Mouse (Mus musculus): ENCODE results near the gene Acaca. TPM values are rescaled to one million over a fixed set of nuclear protein-coding genes. Genes with fewer than 3 reads are reported as not detected.

Gene Acaca
- polyA plus RNA-seq, 1 experiment from 2014 or later, result 15.0 TPM

GRCm38 (mm10) chr11:84116221-84116620 is 13.3 kb upstream of the Acaca start:
- 68% methylated on average over 2 of the region's 2 CpGs for WGBS
- H3K36me3 ChIP-seq, result peaks cover 22% of the 10 kb centered on the region
- no peak for ATAC-seq

DNA sequence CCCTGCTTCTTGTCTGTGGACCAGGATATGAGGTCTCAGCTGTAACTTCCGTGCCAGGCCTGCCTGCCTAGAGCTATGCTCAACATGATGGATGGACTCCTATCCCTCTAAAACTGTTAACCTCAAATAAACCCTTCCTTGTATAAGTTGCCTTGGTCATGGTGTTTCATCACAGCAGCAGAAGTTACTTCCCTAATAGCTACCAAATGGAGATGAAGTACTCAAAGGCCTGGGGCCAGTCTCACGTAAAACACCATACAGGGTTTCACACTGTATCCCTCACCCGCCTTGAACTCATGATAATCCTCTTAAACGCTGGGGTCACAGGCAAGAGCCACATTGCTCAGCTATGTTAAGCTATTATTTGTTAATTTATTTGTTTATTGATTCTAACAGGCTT is 12.0 kb upstream of the Acaca start:
- Histone ChIP-seq H3K36me3 (peaks cover 22% of the 10 kb centered on the region), H3K9ac (no peak overlapping the region), H3K4me1 (replicated peaks) (no peaks in the 10 kb centered on the region), H3K27ac (no peak overlapping the region), H3K4me3 (replicated peaks) (no peak overlapping the region), H3K4me2 (replicated peaks) (no peak overlapping the region), H3K27me3 (replicated peaks) (no peaks in the 10 kb centered on the region), H3K9me3 (no peaks in the 10 kb centered on the region)
- no peak for ATAC-seq
- 89% methylated on average over 4 of the region's 4 CpGs for WGBS

More at GRCm38 (mm10) chr11:84116221-84116620, 13.3 kb upstream of the Acaca start:
- Histone ChIP-seq H3K4me1 (replicated peaks) (no peaks in the 10 kb centered on the region), H3K27me3 (replicated peaks) (no peaks in the 10 kb centered on the region), H3K4me3 (replicated peaks) (no peak overlapping the region), H3K27ac (no peak overlapping the region), H3K9ac (no peak overlapping the region), H3K9me3 (no peaks in the 10 kb centered on the region), H3K4me2 (replicated peaks) (no peak overlapping the region)

DNA sequence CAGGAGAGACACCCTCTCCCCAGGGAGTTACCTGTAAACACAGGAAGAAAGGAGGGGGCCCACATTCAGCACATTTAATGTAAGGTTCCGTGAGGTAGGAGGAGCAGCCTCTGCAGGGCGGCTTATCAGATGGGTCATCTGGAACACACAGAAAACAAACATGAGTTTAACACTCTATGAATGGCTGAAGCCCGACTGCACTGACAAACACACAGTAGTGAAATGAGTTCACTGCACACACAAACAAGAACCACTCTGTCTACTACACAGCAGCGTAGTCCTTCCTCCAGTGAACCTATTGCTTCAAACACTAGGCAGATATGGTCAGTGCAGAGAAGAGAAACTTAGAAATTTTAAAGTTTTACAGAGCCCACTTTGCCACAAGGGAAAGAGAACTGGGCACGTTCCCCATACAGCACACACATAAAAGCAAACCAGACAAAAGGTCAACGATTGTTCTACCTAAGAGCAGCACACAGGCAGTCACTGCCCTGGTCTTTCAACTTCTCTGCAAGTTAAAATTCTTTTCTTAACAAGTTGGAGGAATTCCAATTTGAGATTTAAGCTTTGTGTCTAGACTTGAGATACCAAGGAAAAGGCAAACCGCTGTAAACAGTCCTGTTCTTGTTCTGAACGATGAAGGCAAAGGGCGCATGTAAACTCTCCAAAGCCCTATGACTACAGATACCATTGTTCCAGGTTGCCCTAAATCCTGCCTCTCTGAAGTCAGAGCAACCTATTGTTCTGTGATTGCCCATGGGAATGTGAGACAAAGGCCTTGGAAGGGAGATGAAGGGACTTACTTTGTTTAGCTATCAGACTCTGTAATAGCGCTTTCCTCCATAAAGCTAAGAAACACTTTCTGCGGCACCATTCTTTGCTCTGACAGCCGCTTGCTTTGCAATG is 8.2 kb upstream of the Acaca start:
- Histone ChIP-seq H3K27ac (no peak overlapping the region; the same call in 1 of the 2 replicates), H3K4me2 (replicated peaks) (no peak overlapping the region), H3K36me3 (peaks cover 22% of the 10 kb centered on the region), H3K27me3 (replicated peaks) (no peaks in the 10 kb centered on the region), H3K4me1 (replicated peaks) (no peaks in the 10 kb centered on the region), H3K9me3 (no peaks in the 10 kb centered on the region), H3K9ac (no peak overlapping the region), H3K4me3 (replicated peaks) (no peak overlapping the region)
- ATAC-seq, result no peak
- 74% methylated on average over 12 of the region's 12 CpGs for WGBS

- ATAC-seq, result no peak
- H3K4me3 ChIP-seq (replicated peaks), result no peak overlapping the region
- no peak overlapping the region for H3K9ac ChIP-seq
- no peaks in the 10 kb centered on the region for H3K9me3 ChIP-seq
- no peak overlapping the region for H3K4me2 ChIP-seq (replicated peaks)
- 84% methylated on average over 4 of the region's 4 CpGs for WGBS
- H3K4me1 ChIP-seq (replicated peaks), result peaks cover 4% of the 10 kb centered on the region
- no peaks in the 10 kb centered on the region for H3K36me3 ChIP-seq
- no peaks in the 10 kb centered on the region for H3K27me3 ChIP-seq (replicated peaks)
- H3K27ac ChIP-seq, result no peak overlapping the region
These were observed 1.5 kb upstream of the Acaca start for GRCm38 (mm10) chr11:84127977-84128376.

GRCm38 (mm10) chr11:84129799-84130185 is 320 bp downstream of the Acaca start:
- H3K36me3 ChIP-seq, result no peaks in the 10 kb centered on the region
- no peaks in the 10 kb centered on the region for H3K9me3 ChIP-seq
- H3K4me1 ChIP-seq (replicated peaks), result peaks cover 4% of the 10 kb centered on the region
- ATAC-seq, result peak; percentile 24
- peak overlapping the region; percentile 90 for H3K4me3 ChIP-seq (replicated peaks)
- peak overlapping the region; percentile 85 for H3K9ac ChIP-seq
- H3K4me2 ChIP-seq (replicated peaks), result peak overlapping the region; percentile 87
- H3K27ac ChIP-seq, result no peak overlapping the region
- WGBS, result 5% methylated on average over 11 of the region's 11 CpGs
- no peaks in the 10 kb centered on the region for H3K27me3 ChIP-seq (replicated peaks)

DNA sequence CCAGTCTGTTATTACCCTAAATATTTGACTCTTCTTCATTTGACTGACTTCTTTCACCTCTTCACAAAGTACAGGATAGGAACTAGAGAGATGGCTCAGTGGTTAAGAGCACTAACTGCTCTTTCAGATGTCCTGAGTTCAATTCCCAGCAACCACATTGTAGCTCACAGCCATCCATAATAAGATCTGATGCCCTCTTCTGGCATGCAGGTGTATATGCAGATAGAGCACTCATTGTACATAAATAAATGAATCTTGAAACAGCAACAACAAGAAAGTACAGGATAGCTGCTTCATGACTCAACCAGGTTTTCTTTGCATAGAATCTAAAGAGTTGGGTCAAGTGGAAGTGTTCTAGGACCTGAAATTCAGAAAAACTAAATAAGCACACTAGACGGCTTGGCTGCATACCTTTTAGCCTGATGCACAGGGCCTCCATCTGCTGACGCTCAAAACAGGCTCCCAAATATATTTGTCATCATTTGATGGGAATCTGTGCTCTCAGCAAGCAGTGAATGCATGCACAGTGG is 4.9 kb downstream of the Acaca start:
- Histone ChIP-seq H3K4me2 (replicated peaks) (no peak overlapping the region), H3K9ac (no peak overlapping the region), H3K4me3 (replicated peaks) (no peak overlapping the region), H3K27ac (no peak overlapping the region), H3K27me3 (replicated peaks) (no peaks in the 10 kb centered on the region), H3K4me1 (replicated peaks) (peaks cover 4% of the 10 kb centered on the region), H3K9me3 (no peaks in the 10 kb centered on the region), H3K36me3 (no peaks in the 10 kb centered on the region)
- no peak for ATAC-seq
- WGBS, result 80% methylated on average over 2 of the region's 2 CpGs

DNA sequence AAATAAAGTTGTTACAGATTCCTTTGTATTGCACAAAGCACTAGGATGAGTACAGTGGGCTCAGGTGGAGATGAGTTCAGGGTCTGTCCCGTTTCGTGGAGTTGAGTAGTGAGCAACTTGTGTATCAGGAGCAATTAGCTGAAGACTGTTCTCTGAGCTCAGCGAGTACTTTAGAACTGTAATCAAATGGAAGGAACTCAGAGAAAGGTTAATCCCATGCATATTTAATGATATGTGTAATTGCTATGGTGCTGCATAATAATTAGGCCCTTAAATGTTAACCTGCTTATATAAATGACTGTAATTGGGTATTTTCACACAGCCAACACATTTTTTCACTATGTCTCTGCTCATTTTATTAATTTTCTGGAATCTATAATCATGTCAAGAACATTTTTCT is 7.0 kb downstream of the Acaca start:
- no peak overlapping the region for H3K4me2 ChIP-seq (replicated peaks)
- H3K9me3 ChIP-seq, result no peaks in the 10 kb centered on the region
- no peaks in the 10 kb centered on the region for H3K36me3 ChIP-seq
- ATAC-seq, result no peak
- no peak overlapping the region for H3K27ac ChIP-seq
- no peak overlapping the region for H3K4me3 ChIP-seq (replicated peaks)
- no peak overlapping the region for H3K9ac ChIP-seq
- H3K4me1 ChIP-seq (replicated peaks), result no peaks in the 10 kb centered on the region
- WGBS, result 83% methylated on average over 3 of the region's 3 CpGs
- no peaks in the 10 kb centered on the region for H3K27me3 ChIP-seq (replicated peaks)

GRCm38 (mm10) chr11:84141752-84142151 is 12.3 kb downstream of the Acaca start:
- H3K4me1 ChIP-seq (replicated peaks), result no peaks in the 10 kb centered on the region
- H3K36me3 ChIP-seq, result no peaks in the 10 kb centered on the region
- no peak overlapping the region for H3K27ac ChIP-seq
- no peak overlapping the region for H3K4me3 ChIP-seq (replicated peaks)
- H3K4me2 ChIP-seq (replicated peaks), result no peak overlapping the region
- WGBS, result 58% methylated on average over 2 of the region's 2 CpGs
- no peak overlapping the region for H3K9ac ChIP-seq
- ATAC-seq, result no peak
- no peaks in the 10 kb centered on the region for H3K9me3 ChIP-seq
- H3K27me3 ChIP-seq (replicated peaks), result no peaks in the 10 kb centered on the region

DNA sequence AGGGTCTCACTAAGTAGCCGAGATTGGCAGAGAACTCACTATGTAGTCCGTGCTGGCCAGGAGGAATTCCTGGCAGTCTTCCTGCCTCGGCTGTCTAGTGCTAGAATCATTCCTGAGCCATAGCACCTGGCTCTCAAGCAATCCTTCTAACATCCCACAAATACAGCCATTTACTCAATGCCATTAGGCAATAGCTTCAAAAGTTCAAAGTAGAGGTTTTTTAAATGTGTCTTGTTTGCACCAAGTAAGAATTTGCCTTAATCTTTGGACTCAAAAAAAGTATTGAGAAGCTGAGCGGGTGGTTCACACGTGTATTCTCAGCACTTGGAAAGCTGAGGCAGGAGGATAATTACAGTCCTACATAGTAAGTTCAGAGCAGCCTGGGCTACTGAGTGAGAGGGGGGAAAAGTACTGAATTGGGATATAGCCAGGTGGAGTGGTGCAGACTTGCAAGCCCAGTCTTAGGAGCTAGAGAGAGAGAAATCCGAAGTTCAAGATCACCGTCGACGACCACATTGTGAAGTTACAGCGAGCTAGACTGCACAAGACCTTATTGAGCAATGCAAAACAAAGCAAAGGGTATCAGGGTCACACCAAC is 15.8 kb downstream of the Acaca start:
- H3K4me2 ChIP-seq (replicated peaks), result no peak overlapping the region
- no peaks in the 10 kb centered on the region for H3K27me3 ChIP-seq (replicated peaks)
- H3K4me1 ChIP-seq (replicated peaks), result no peaks in the 10 kb centered on the region
- H3K9me3 ChIP-seq, result no peaks in the 10 kb centered on the region
- no peak overlapping the region for H3K9ac ChIP-seq
- no peak for ATAC-seq
- H3K27ac ChIP-seq, result no peak overlapping the region
- H3K36me3 ChIP-seq, result no peaks in the 10 kb centered on the region
- WGBS, result 74% methylated on average over 10 of the region's 10 CpGs
- no peak overlapping the region for H3K4me3 ChIP-seq (replicated peaks)

GRCm38 (mm10) chr11:84146081-84146480 is 16.6 kb downstream of the Acaca start:
- peak; percentile 66 for ATAC-seq

GRCm38 (mm10) chr11:84150884-84151283 is 21.4 kb downstream of the Acaca start:
- 64% methylated on average over 2 of the region's 2 CpGs for WGBS
- H3K9ac ChIP-seq, result no peak overlapping the region
- H3K9me3 ChIP-seq, result no peaks in the 10 kb centered on the region
- no peak overlapping the region for H3K27ac ChIP-seq
- H3K4me3 ChIP-seq (replicated peaks), result no peak overlapping the region
- H3K4me1 ChIP-seq (replicated peaks), result no peaks in the 10 kb centered on the region
- no peaks in the 10 kb centered on the region for H3K27me3 ChIP-seq (replicated peaks)
- ATAC-seq, result no peak
- H3K36me3 ChIP-seq, result no peaks in the 10 kb centered on the region
- no peak overlapping the region for H3K4me2 ChIP-seq (replicated peaks)

More at GRCm38 (mm10) chr11:84146081-84146480, 16.6 kb downstream of the Acaca start:
- H3K9me3 ChIP-seq, result no peaks in the 10 kb centered on the region
- no peaks in the 10 kb centered on the region for H3K27me3 ChIP-seq (replicated peaks)
- 67% methylated on average over 3 of the region's 3 CpGs for whole genome bisulfite sequencing
- H3K9ac ChIP-seq, result no peak overlapping the region
- no peak overlapping the region for H3K4me3 ChIP-seq (replicated peaks)
- H3K27ac ChIP-seq, result no peak overlapping the region
- no peak overlapping the region for H3K4me2 ChIP-seq (replicated peaks)
- no peaks in the 10 kb centered on the region for H3K36me3 ChIP-seq
- H3K4me1 ChIP-seq (replicated peaks), result no peaks in the 10 kb centered on the region

- no peak overlapping the region for H3K4me3 ChIP-seq (replicated peaks)
- H3K9ac ChIP-seq, result no peak overlapping the region
- 65% methylated on average over 4 of the region's 4 CpGs for WGBS
- H3K27ac ChIP-seq, result no peak overlapping the region
- H3K27me3 ChIP-seq (replicated peaks), result no peaks in the 10 kb centered on the region
- no peaks in the 10 kb centered on the region for H3K36me3 ChIP-seq
- H3K9me3 ChIP-seq, result no peaks in the 10 kb centered on the region
- H3K4me2 ChIP-seq (replicated peaks), result no peak overlapping the region
- no peaks in the 10 kb centered on the region for H3K4me1 ChIP-seq (replicated peaks)
- peak; percentile 94 for ATAC-seq
These were observed 27.2 kb downstream of the Acaca start for GRCm38 (mm10) chr11:84156535-84157262.
